Mouse (Mus musculus) brain, embryonic 14.5 days (tissue): Measurements from ENCODE around the gene A630089N07Rik.
"Not testable (repeated sequence)": the region's sequence is repeated elsewhere in the genome, so short reads cannot be mapped to it uniquely, and the experiment has no call there.

Experiments used
- CTCF ChIP-seq: fragments of 200-500 bp; IDR thresholded peaks from 2 replicates; pipeline ENCODE4 v1.5.1; 2012; ENCODE audit warnings: inconsistent platforms, mild to moderate bottlenecking, moderate library complexity, borderline replicate concordance; ENCODE audit not compliant: insufficient read depth, insufficient read length; ENCODE audit errors: extremely low read depth
- POLR2A ChIP-seq: fragments of 200-500 bp; IDR thresholded peaks from 2 replicates; pipeline ENCODE4 v1.6.1; 2012; ENCODE audit warnings: mild to moderate bottlenecking, inconsistent platforms, borderline replicate concordance; ENCODE audit not compliant: poor library complexity, insufficient read depth, insufficient read length, severe bottlenecking; ENCODE audit errors: extremely low read depth

GRCm38 (mm10) chr16:98034971-98035370 lies 47.3 kb downstream of the A630089N07Rik start:
- not testable (repeated sequence) for TF ChIP-seq POLR2A, CTCF
